In genomic region chr4:141053568-141054161, GRCm38 (mm10) we compare ENCODE assay signal across 8 mouse cellular contexts. TPM values are rescaled to one million over a fixed set of nuclear protein-coding genes. Genes with fewer than 3 reads are reported as not detected.
A peak's percentile ranks its signal among the peaks of the same experiment; 100 is the strongest.
DNase-seq lines count a peak whose midpoint lies in the region; ATAC-seq and TF ChIP-seq lines count a peak whose summit lies in the region.

No protein-coding gene starts in this region.

- H3K4me1 ChIP-seq in forebrain, embryonic 16.5 days (replicated peaks; ENCODE audit: control insufficient read depth, insufficient read depth, low read length) = peaks cover 48% of the 10 kb centered on the region
- H3K4me1 ChIP-seq in limb, embryonic 14.5 days (ENCODE audit: control insufficient read depth, insufficient read depth, low read length) = no peaks in the 10 kb centered on the region
- H3K4me1 ChIP-seq in stomach, postnatal 0 days (replicated peaks; ENCODE audit: control insufficient read depth, insufficient read depth) = no peaks in the 10 kb centered on the region
- H3K4me1 ChIP-seq in heart, adult 2 months (ENCODE audit: control insufficient read depth, insufficient read depth, low read length) = no peaks in the 10 kb centered on the region

- intact Hi-C loops in heart, adult 2 months (cut with DNase I) = no loop called here

- H3K9ac ChIP-seq in forebrain, embryonic 16.5 days (replicated peaks; ENCODE audit: low read depth, low read length) = peak overlapping the region; percentile 66
- peak overlapping the region; percentile 36 for H3K9ac ChIP-seq in limb, embryonic 14.5 days (ENCODE audit: low read depth, low read length, severe bottlenecking)
- no peak overlapping the region for H3K9ac ChIP-seq in stomach, postnatal 0 days (ENCODE audit: low read length)
- H3K9ac ChIP-seq in heart, adult 2 months (ENCODE audit: low read depth, low read length) = no peak overlapping the region

- TF ChIP-seq EP300 in stomach, postnatal 0 days (optimal IDR thresholded peaks at IDR 0.05) = no peak
- TF ChIP-seq EP300 in heart, adult 2 months (IDR thresholded peaks at IDR 0.05; ENCODE audit: insufficient read depth, low read depth, low read length) = no peak

- peak; percentile 68 for ATAC-seq in forebrain, embryonic 16.5 days
- no peak for ATAC-seq in limb, embryonic 14.5 days (ENCODE audit: low FRiP score, low read depth)
- ATAC-seq in stomach, postnatal 0 days (ENCODE audit: low FRiP score, low TSS enrichment) = peak; percentile 33

- DNase-seq in urinary bladder, postnatal 14 days (ENCODE audit: low spot score) = peak; percentile 39
- DNase-seq in urinary bladder, adult 2 months (ENCODE audit: low spot score) = no peak
- peak; percentile 87 for DNase-seq in kidney, postnatal 10 days
- DNase-seq in limb, embryonic 14.5 days (ENCODE audit: low spot score) = no peak
- no peak for DNase-seq in stomach, postnatal 0 days (ENCODE audit: low spot score)
- DNase-seq in spleen, postnatal 36 days (ENCODE audit: low spot score in 2 of 2) = no peak
- DNase-seq in heart, adult 2 months = no peak

- H3K36me3 ChIP-seq in forebrain, embryonic 16.5 days (ENCODE audit: control insufficient read depth, insufficient read depth) = no peaks in the 10 kb centered on the region
- peaks cover 22% of the 10 kb centered on the region for H3K36me3 ChIP-seq in limb, embryonic 14.5 days (ENCODE audit: control insufficient read depth, insufficient read depth, low read length)
- H3K36me3 ChIP-seq in stomach, postnatal 0 days (ENCODE audit: control insufficient read depth, insufficient read depth, low read length) = no peaks in the 10 kb centered on the region
- H3K36me3 ChIP-seq in heart, adult 2 months (ENCODE audit: control insufficient read depth, insufficient read depth, low read length) = no peaks in the 10 kb centered on the region

- no peak for TF ChIP-seq POLR2A in limb, embryonic 14.5 days (IDR thresholded peaks at IDR 0.05; ENCODE audit: borderline replicate concordance, extremely low read depth, insufficient read depth, insufficient read length)
- no peak for TF ChIP-seq POLR2A in heart, adult 2 months (IDR thresholded peaks at IDR 0.05; ENCODE audit: insufficient read depth, low read depth, low read length)

- 6% methylated on average over 17 of the region's 17 CpGs for WGBS in forebrain, embryonic 16.5 days
- WGBS in limb, embryonic 14.5 days = 53% methylated on average over 17 of the region's 17 CpGs
- 49% methylated on average over 17 of the region's 17 CpGs for WGBS in stomach, postnatal 0 days
- WGBS in heart, adult 2 months = 50% methylated on average over 17 of the region's 17 CpGs

- peak overlapping the region; percentile 61 for H3K4me2 ChIP-seq in forebrain, embryonic 16.5 days (ENCODE audit: low read length)
- H3K4me2 ChIP-seq in limb, embryonic 14.5 days (replicated peaks; ENCODE audit: low read depth, low read length, severe bottlenecking) = no peak overlapping the region
- peak overlapping the region; percentile 11; the same call in 1 of the 2 replicates for H3K4me2 ChIP-seq in stomach, postnatal 0 days (replicated peaks; ENCODE audit: low read depth)

- H3K9me3 ChIP-seq in forebrain, embryonic 16.5 days (ENCODE audit: control insufficient read depth, low read length) = no peaks in the 10 kb centered on the region
- H3K9me3 ChIP-seq in limb, embryonic 14.5 days (ENCODE audit: control insufficient read depth, low read length) = no peaks in the 10 kb centered on the region
- H3K9me3 ChIP-seq in stomach, postnatal 0 days (ENCODE audit: control insufficient read depth, low read length) = no peaks in the 10 kb centered on the region

- TF ChIP-seq CTCF in stomach, postnatal 0 days (IDR thresholded peaks at IDR 0.05; ENCODE audit: low read depth) = no peak
- no peak for TF ChIP-seq CTCF in heart, adult 2 months (IDR thresholded peaks at IDR 0.05)

- H3K27me3 ChIP-seq in forebrain, embryonic 16.5 days (replicated peaks; ENCODE audit: control insufficient read depth, insufficient read depth, low read length) = no peaks in the 10 kb centered on the region
- no peaks in the 10 kb centered on the region for H3K27me3 ChIP-seq in limb, embryonic 14.5 days (ENCODE audit: control insufficient read depth, insufficient read depth, low read length)
- H3K27me3 ChIP-seq in stomach, postnatal 0 days (ENCODE audit: control insufficient read depth, insufficient read depth, low read length) = no peaks in the 10 kb centered on the region
- no peaks in the 10 kb centered on the region for H3K27me3 ChIP-seq in heart, adult 2 months (ENCODE audit: control insufficient read depth, insufficient read depth, low read length)

- H3K4me3 ChIP-seq in forebrain, embryonic 16.5 days (replicated peaks; ENCODE audit: low read length) = peak overlapping the region; percentile 35
- H3K4me3 ChIP-seq in limb, embryonic 14.5 days (replicated peaks; ENCODE audit: low read length) = no peak overlapping the region
- H3K4me3 ChIP-seq in stomach, postnatal 0 days (ENCODE audit: low read depth, low read length) = no peak overlapping the region
- no peak overlapping the region for H3K4me3 ChIP-seq in heart, adult 2 months

- peak overlapping the region; percentile 90 for H3K27ac ChIP-seq in forebrain, embryonic 16.5 days (ENCODE audit: low read length)
- no peak overlapping the region for H3K27ac ChIP-seq in limb, embryonic 14.5 days (replicated peaks; ENCODE audit: low read depth, low read length)
- H3K27ac ChIP-seq in stomach, postnatal 0 days (replicated peaks) = peak overlapping the region; percentile 45; the same call in 1 of the 2 replicates
- H3K27ac ChIP-seq in heart, adult 2 months = no peak overlapping the region

- no peaks in the 10 kb centered on the region for H3K79me2 ChIP-seq in heart, adult 2 months (replicated peaks; ENCODE audit: control insufficient read depth, insufficient read depth, low read length)

RNA-seq across cellular contexts. Expression of gene Crocc, which starts 6.7 kb away (rescaled TPM):
- polyA plus RNA-seq in urinary bladder, adult 2 months (2012; rRNA removed) = 27.0 and 30.8 TPM in 2 replicates
- polyA plus RNA-seq in forebrain, embryonic 16.5 days (2015; fragmentation: Nextera tagmentation; extraction: Ambion mirVana) = 6.2 and 6.7 TPM in 2 replicates
- polyA plus RNA-seq in limb, embryonic 14.5 days (2012; rRNA removed) = 25.9 and 27.8 TPM in 2 replicates
- polyA plus RNA-seq in limb, embryonic 14.5 days (2014; fragmentation: Nextera tagmentation; extraction: Ambion mirVana) = 5.4 and 7.3 TPM in 2 replicates
- polyA plus RNA-seq in stomach, postnatal 0 days (2015; fragmentation: Nextera tagmentation; extraction: Ambion mirVana) = 1.4 and 1.6 TPM in 2 replicates
- total RNA-seq in heart, adult 2 months (2021) = 1 to 10 TPM; 4.6 to 4.9 TPM
- polyA plus RNA-seq in heart, adult 2 months (2012; rRNA removed) = 5.1 and 8.1 TPM in 2 replicates

RNA-seq across cellular contexts. Expression of gene Necap2, which starts 24.5 kb away (rescaled TPM):
- 65.9 and 77.0 TPM in 2 replicates for polyA plus RNA-seq in urinary bladder, adult 2 months (2012; rRNA removed)
- 56.6 and 57.8 TPM in 2 replicates for polyA plus RNA-seq in forebrain, embryonic 16.5 days (2015; fragmentation: Nextera tagmentation; extraction: Ambion mirVana)
- 79.1 and 91.0 TPM in 2 replicates for polyA plus RNA-seq in limb, embryonic 14.5 days (2012; rRNA removed)
- polyA plus RNA-seq in limb, embryonic 14.5 days (2014; fragmentation: Nextera tagmentation; extraction: Ambion mirVana) = 83.2 and 90.5 TPM in 2 replicates
- polyA plus RNA-seq in stomach, postnatal 0 days (2015; fragmentation: Nextera tagmentation; extraction: Ambion mirVana) = 77.7 and 81.1 TPM in 2 replicates
- 10 to 100 TPM; 13.9 to 14.9 TPM for total RNA-seq in heart, adult 2 months (2021)
- polyA plus RNA-seq in heart, adult 2 months (2012; rRNA removed) = 21.2 and 24.5 TPM in 2 replicates

RNA-seq across cellular contexts. Expression of gene Spata21, which starts 34.5 kb away (rescaled TPM):
- not detected in 2 replicates for polyA plus RNA-seq in urinary bladder, adult 2 months (2012; rRNA removed)
- polyA plus RNA-seq in forebrain, embryonic 16.5 days (2015; fragmentation: Nextera tagmentation; extraction: Ambion mirVana) = 0.09 and 0.46 TPM in 2 replicates
- polyA plus RNA-seq in limb, embryonic 14.5 days (2012; rRNA removed) = 0.04 and 0.08 TPM in 2 replicates
- 0.18 and 0.43 TPM in 2 replicates for polyA plus RNA-seq in limb, embryonic 14.5 days (2014; fragmentation: Nextera tagmentation; extraction: Ambion mirVana)
- polyA plus RNA-seq in stomach, postnatal 0 days (2015; fragmentation: Nextera tagmentation; extraction: Ambion mirVana) = 0.05 and 0.11 TPM in 2 replicates
- total RNA-seq in heart, adult 2 months (2021) = not detected
- 0.16 and 0.20 TPM in 2 replicates for polyA plus RNA-seq in heart, adult 2 months (2012; rRNA removed)

RNA-seq across cellular contexts. Expression of gene Mfap2, which starts 43.4 kb away (rescaled TPM):
- polyA plus RNA-seq in urinary bladder, adult 2 months (2012; rRNA removed) = 37.6 and 37.9 TPM in 2 replicates
- polyA plus RNA-seq in forebrain, embryonic 16.5 days (2015; fragmentation: Nextera tagmentation; extraction: Ambion mirVana) = 190 and 202 TPM in 2 replicates
- polyA plus RNA-seq in limb, embryonic 14.5 days (2012; rRNA removed) = 708 and 919 TPM in 2 replicates
- polyA plus RNA-seq in limb, embryonic 14.5 days (2014; fragmentation: Nextera tagmentation; extraction: Ambion mirVana) = 1,017 and 1,089 TPM in 2 replicates
- polyA plus RNA-seq in stomach, postnatal 0 days (2015; fragmentation: Nextera tagmentation; extraction: Ambion mirVana) = 244 and 247 TPM in 2 replicates
- total RNA-seq in heart, adult 2 months (2021) = 1 to 10 TPM; 3.1 TPM
- polyA plus RNA-seq in heart, adult 2 months (2012; rRNA removed) = 12.2 and 17.6 TPM in 2 replicates

Comparison
In these comparisons a context has a peak if more than half of its experiments do, and no peak if none do; other contexts are left out.
1. DNase-seq: peak in urinary bladder, postnatal 14 days (single experiment) and kidney, postnatal 10 days (single experiment); none in urinary bladder, adult 2 months (single experiment), limb, embryonic 14.5 days (single experiment), stomach, postnatal 0 days (single experiment), spleen, postnatal 36 days (0 of 2) and heart, adult 2 months (0 of 2).
2. H3K27ac ChIP-seq: peak in forebrain, embryonic 16.5 days (single experiment) and stomach, postnatal 0 days (single experiment); none in limb, embryonic 14.5 days (single experiment) and heart, adult 2 months (single experiment).
3. H3K9ac ChIP-seq: peak in forebrain, embryonic 16.5 days (single experiment) and limb, embryonic 14.5 days (single experiment); none in stomach, postnatal 0 days (single experiment) and heart, adult 2 months (single experiment).